Mouse (Mus musculus): ENCODE data around the gene Akap7.

GRCm38 (mm10) chr10:25250108-25250507 lies 57.6 kb downstream of the Akap7 start:
- TF ChIP-seq CTCF (IDR thresholded peaks at IDR 0.05; ENCODE audit: low read depth) = peak; percentile 98
- TF ChIP-seq EP300 (IDR thresholded peaks at IDR 0.05; ENCODE audit: low read depth) = no peak
